Mouse (Mus musculus): ENCODE data around the gene Rbbp5. TPM values are rescaled to one million over a fixed set of nuclear protein-coding genes. Genes with fewer than 3 reads are reported as not detected.
A peak's percentile ranks its signal among the peaks of the same experiment; 100 is the strongest.
"Not testable (repeated sequence)": the region's sequence is repeated elsewhere in the genome, so short reads cannot be mapped to it uniquely, and the experiment has no call there.

The Rbbp5 gene
- polyA plus RNA-seq, 1 experiment from 2014 or later, result 36.4 TPM

GRCm38 (mm10) chr1:132449742-132450141, 27.4 kb upstream of the Rbbp5 start:
- Histone ChIP-seq H3K9ac (ENCODE audit: low read depth, low read length) (no peak overlapping the region), H3K9me3 (ENCODE audit: control insufficient read depth, low read length) (no peaks in the 10 kb centered on the region), H3K4me1 (ENCODE audit: control insufficient read depth, insufficient read depth, low read depth, low read length) (no peaks in the 10 kb centered on the region), H3K27ac (ENCODE audit: low read depth, low read length) (no peak overlapping the region), H3K27me3 (replicated peaks; ENCODE audit: control insufficient read depth, insufficient read depth, low read length) (no peaks in the 10 kb centered on the region), H3K4me3 (ENCODE audit: low read length) (no peak overlapping the region), H3K36me3 (ENCODE audit: control insufficient read depth, insufficient read depth, low read length) (peaks cover 8% of the 10 kb centered on the region), H3K4me2 (ENCODE audit: low read length) (no peak overlapping the region)
- 96% methylated on average over 7 of the region's 7 CpGs for WGBS
- no peak for ATAC-seq

- WGBS, result 88% methylated on average over 5 of the region's 5 CpGs
- Histone ChIP-seq H3K4me3 (ENCODE audit: low read length) (no peak overlapping the region), H3K9me3 (ENCODE audit: control insufficient read depth, low read length) (no peaks in the 10 kb centered on the region), H3K4me2 (ENCODE audit: low read length) (no peak overlapping the region), H3K4me1 (ENCODE audit: control insufficient read depth, insufficient read depth, low read depth, low read length) (no peaks in the 10 kb centered on the region), H3K9ac (ENCODE audit: low read depth, low read length) (no peak overlapping the region), H3K27ac (ENCODE audit: low read depth, low read length) (no peak overlapping the region), H3K36me3 (ENCODE audit: control insufficient read depth, insufficient read depth, low read length) (peaks cover 12% of the 10 kb centered on the region), H3K27me3 (replicated peaks; ENCODE audit: control insufficient read depth, insufficient read depth, low read length) (no peaks in the 10 kb centered on the region)
- no peak for ATAC-seq
These were observed 12.5 kb upstream of the Rbbp5 start for GRCm38 (mm10) chr1:132464651-132465050.

- H3K4me1 ChIP-seq (ENCODE audit: control insufficient read depth, insufficient read depth, low read depth, low read length), result no peaks in the 10 kb centered on the region
- H3K27ac ChIP-seq (ENCODE audit: low read depth, low read length), result no peak overlapping the region
- H3K9ac ChIP-seq (ENCODE audit: low read depth, low read length), result no peak overlapping the region
- ATAC-seq, result no peak
- no peaks in the 10 kb centered on the region for H3K27me3 ChIP-seq (replicated peaks; ENCODE audit: control insufficient read depth, insufficient read depth, low read length)
- no peak overlapping the region for H3K4me2 ChIP-seq (ENCODE audit: low read length)
- H3K9me3 ChIP-seq (ENCODE audit: control insufficient read depth, low read length), result no peaks in the 10 kb centered on the region
- no peak overlapping the region for H3K4me3 ChIP-seq (ENCODE audit: low read length)
- peaks cover 7% of the 10 kb centered on the region for H3K36me3 ChIP-seq (ENCODE audit: control insufficient read depth, insufficient read depth, low read length)
These were observed 8.2 kb upstream of the Rbbp5 start for GRCm38 (mm10) chr1:132468926-132469325.

GRCm38 (mm10) chr1:132469519-132469918, 7.6 kb upstream of the Rbbp5 start:
- H3K27me3 ChIP-seq (replicated peaks; ENCODE audit: control insufficient read depth, insufficient read depth, low read length), result no peaks in the 10 kb centered on the region
- H3K4me1 ChIP-seq (ENCODE audit: control insufficient read depth, insufficient read depth, low read depth, low read length), result no peaks in the 10 kb centered on the region
- no peak overlapping the region for H3K4me3 ChIP-seq (ENCODE audit: low read length)
- H3K9ac ChIP-seq (ENCODE audit: low read depth, low read length), result no peak overlapping the region
- no peak overlapping the region for H3K27ac ChIP-seq (ENCODE audit: low read depth, low read length)
- WGBS, result 92% methylated on average over 7 of the region's 7 CpGs
- no peak overlapping the region for H3K4me2 ChIP-seq (ENCODE audit: low read length)
- peaks cover 2% of the 10 kb centered on the region for H3K36me3 ChIP-seq (ENCODE audit: control insufficient read depth, insufficient read depth, low read length)
- no peaks in the 10 kb centered on the region for H3K9me3 ChIP-seq (ENCODE audit: control insufficient read depth, low read length)
- ATAC-seq, result no peak

- H3K36me3 ChIP-seq (ENCODE audit: control insufficient read depth, insufficient read depth, low read length); H3K9ac ChIP-seq (ENCODE audit: low read depth, low read length); H3K9me3 ChIP-seq (ENCODE audit: control insufficient read depth, low read length); H3K27me3 ChIP-seq (replicated peaks; ENCODE audit: control insufficient read depth, insufficient read depth, low read length); H3K4me2 ChIP-seq (ENCODE audit: low read length); H3K27ac ChIP-seq (ENCODE audit: low read depth, low read length); ATAC-seq; H3K4me3 ChIP-seq (ENCODE audit: low read length); H3K4me1 ChIP-seq (ENCODE audit: control insufficient read depth, insufficient read depth, low read depth, low read length): not testable (repeated sequence)
- 95% methylated on average over 1 of the region's 1 CpGs for WGBS
These were observed 7.1 kb upstream of the Rbbp5 start for GRCm38 (mm10) chr1:132470031-132470430.

GRCm38 (mm10) chr1:132471032-132471431, 6.1 kb upstream of the Rbbp5 start:
- 89% methylated on average over 2 of the region's 2 CpGs for WGBS
- ATAC-seq, result no peak
- H3K9me3 ChIP-seq (ENCODE audit: control insufficient read depth, low read length), result no peaks in the 10 kb centered on the region

GRCm38 (mm10) chr1:132471499-132471898, 5.7 kb upstream of the Rbbp5 start:
- Histone ChIP-seq H3K9ac (ENCODE audit: low read depth, low read length) (no peak overlapping the region), H3K27ac (ENCODE audit: low read depth, low read length) (no peak overlapping the region), H3K36me3 (ENCODE audit: control insufficient read depth, insufficient read depth, low read length) (no peaks in the 10 kb centered on the region), H3K27me3 (replicated peaks; ENCODE audit: control insufficient read depth, insufficient read depth, low read length) (no peaks in the 10 kb centered on the region), H3K4me2 (ENCODE audit: low read length) (no peak overlapping the region), H3K4me3 (ENCODE audit: low read length) (no peak overlapping the region), H3K4me1 (ENCODE audit: control insufficient read depth, insufficient read depth, low read depth, low read length) (peaks cover 9% of the 10 kb centered on the region; the same call in 1 of the 2 replicates), H3K9me3 (ENCODE audit: control insufficient read depth, low read length) (no peaks in the 10 kb centered on the region)
- 89% methylated on average over 5 of the region's 5 CpGs for WGBS
- no peak for ATAC-seq

More at GRCm38 (mm10) chr1:132471032-132471431, 6.1 kb upstream of the Rbbp5 start:
- H3K27ac ChIP-seq (ENCODE audit: low read depth, low read length), result no peak overlapping the region
- H3K9ac ChIP-seq (ENCODE audit: low read depth, low read length), result no peak overlapping the region
- peaks cover 6% of the 10 kb centered on the region; the same call in 1 of the 2 replicates for H3K4me1 ChIP-seq (ENCODE audit: control insufficient read depth, insufficient read depth, low read depth, low read length)
- H3K4me2 ChIP-seq (ENCODE audit: low read length), result no peak overlapping the region
- no peaks in the 10 kb centered on the region for H3K27me3 ChIP-seq (replicated peaks; ENCODE audit: control insufficient read depth, insufficient read depth, low read length)
- no peak overlapping the region for H3K4me3 ChIP-seq (ENCODE audit: low read length)
- H3K36me3 ChIP-seq (ENCODE audit: control insufficient read depth, insufficient read depth, low read length), result no peaks in the 10 kb centered on the region

GRCm38 (mm10) chr1:132472537-132472936, 4.6 kb upstream of the Rbbp5 start:
- Histone ChIP-seq H3K4me3 (ENCODE audit: low read length) (no peak overlapping the region), H3K4me1 (ENCODE audit: control insufficient read depth, insufficient read depth, low read depth, low read length) (peaks cover 9% of the 10 kb centered on the region; the same call in 1 of the 2 replicates), H3K36me3 (ENCODE audit: control insufficient read depth, insufficient read depth, low read length) (no peaks in the 10 kb centered on the region), H3K4me2 (ENCODE audit: low read length) (no peak overlapping the region), H3K9ac (ENCODE audit: low read depth, low read length) (no peak overlapping the region), H3K27me3 (replicated peaks; ENCODE audit: control insufficient read depth, insufficient read depth, low read length) (no peaks in the 10 kb centered on the region), H3K9me3 (ENCODE audit: control insufficient read depth, low read length) (no peaks in the 10 kb centered on the region), H3K27ac (ENCODE audit: low read depth, low read length) (no peak overlapping the region)
- 57% methylated on average over 5 of the region's 5 CpGs for WGBS
- no peak for ATAC-seq

GRCm38 (mm10) chr1:132474496-132474895, 2.7 kb upstream of the Rbbp5 start:
- Histone ChIP-seq H3K4me1 (ENCODE audit: control insufficient read depth, insufficient read depth, low read depth, low read length) (peaks cover 24% of the 10 kb centered on the region), H3K4me2 (ENCODE audit: low read length) (no peak overlapping the region), H3K27me3 (replicated peaks; ENCODE audit: control insufficient read depth, insufficient read depth, low read length) (no peaks in the 10 kb centered on the region), H3K27ac (ENCODE audit: low read depth, low read length) (no peak overlapping the region), H3K9ac (ENCODE audit: low read depth, low read length) (no peak overlapping the region), H3K9me3 (ENCODE audit: control insufficient read depth, low read length) (no peaks in the 10 kb centered on the region), H3K4me3 (ENCODE audit: low read length) (no peak overlapping the region), H3K36me3 (ENCODE audit: control insufficient read depth, insufficient read depth, low read length) (no peaks in the 10 kb centered on the region)
- 68% methylated on average over 1 of the region's 1 CpGs for WGBS
- no peak for ATAC-seq

- Histone ChIP-seq H3K4me3 (ENCODE audit: low read length) (peak overlapping the region; percentile 69), H3K27ac (ENCODE audit: low read depth, low read length) (peak overlapping the region; percentile 78), H3K9ac (ENCODE audit: low read depth, low read length) (peak overlapping the region; percentile 82), H3K4me2 (ENCODE audit: low read length) (peak overlapping the region; percentile 85), H3K9me3 (ENCODE audit: control insufficient read depth, low read length) (no peaks in the 10 kb centered on the region), H3K36me3 (ENCODE audit: control insufficient read depth, insufficient read depth, low read length) (no peaks in the 10 kb centered on the region), H3K4me1 (ENCODE audit: control insufficient read depth, insufficient read depth, low read depth, low read length) (peaks cover 24% of the 10 kb centered on the region), H3K27me3 (replicated peaks; ENCODE audit: control insufficient read depth, insufficient read depth, low read length) (no peaks in the 10 kb centered on the region)
- peak; percentile 73 for ATAC-seq
- 6% methylated on average over 9 of the region's 9 CpGs for WGBS
These were observed 614 bp upstream of the Rbbp5 start for GRCm38 (mm10) chr1:132476575-132476927.

All from hindbrain, embryonic 16.5 days (tissue).